Mouse (Mus musculus) large intestine, adult 2 months (tissue): ENCODE data around the gene Xpr1. TPM values are rescaled to one million over a fixed set of nuclear protein-coding genes. Genes with fewer than 3 reads are reported as not detected.

Experiments
- DNase-seq: peaks from one replicate; pipeline ENCODE4 v3.0.0-alpha.2; 2012; ENCODE audit warnings: low read depth, low spot score
- WGBS: fragments of 180-500 bp; shearing (Covaris S2); methylation state at CpG from one replicate; pipeline ENCODE4 v1.1.7; 2018; 5-methylcytosine and 5-hydroxymethylcytosine counted together
- polyA plus RNA-seq: library from polyadenylated mRNA; depleted of rRNA; stranded (reverse); fragments of >200 nt; gene quantifications from 2 replicates; pipeline ENCODE4 v1.2.3, GENCODE M21; 2012

Xpr1 gene
- polyA plus RNA-seq, 1 experiment = 5.0 TPM

DNA sequence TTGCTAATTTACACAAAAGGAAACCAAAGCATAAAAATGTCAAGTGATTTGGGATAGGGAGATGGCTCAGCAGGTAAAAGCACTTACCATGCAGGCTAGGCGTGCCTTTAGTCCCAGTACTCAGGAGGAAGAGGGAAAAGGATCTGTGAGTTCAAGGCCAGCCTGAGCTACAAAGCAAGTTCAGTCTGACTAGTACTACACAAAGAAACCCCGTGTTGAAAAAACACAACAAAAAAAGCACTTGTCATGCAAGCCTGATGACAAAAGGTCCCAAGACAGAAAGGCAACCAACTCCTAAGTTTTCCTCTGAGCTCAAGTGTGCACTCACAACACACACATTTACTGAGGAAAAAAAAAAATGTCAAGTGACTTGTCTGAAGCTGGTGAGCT lies 8.6 kb downstream of the Xpr1 start:
- DNase-seq = no peak
- 74% methylated on average over 2 of the region's 2 CpGs for WGBS

GRCm38 (mm10) chr1:155407697-155408576 lies 9.3 kb downstream of the Xpr1 start:
- 81% methylated on average over 11 of the region's 11 CpGs for WGBS
- no peak for DNase-seq

DNA sequence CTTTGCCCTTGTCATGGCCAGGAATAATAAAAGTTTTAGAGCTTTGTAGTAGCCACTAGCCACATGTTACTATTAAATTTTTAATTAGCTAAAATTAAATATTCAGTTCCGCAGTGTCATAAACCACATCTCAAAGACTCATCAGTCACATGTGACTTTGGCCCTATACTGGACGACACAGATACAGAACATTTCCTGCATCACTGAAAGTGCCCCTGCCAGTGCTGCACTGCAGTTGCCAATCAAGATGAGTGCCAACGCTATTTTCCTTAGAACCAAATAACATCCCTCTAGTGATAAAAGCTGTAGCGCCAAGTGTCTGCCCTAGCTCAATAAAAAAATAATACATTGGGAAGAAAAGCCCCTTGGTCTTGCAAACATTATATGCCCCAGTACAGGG lies 17.2 kb downstream of the Xpr1 start:
- 73% methylated on average over 4 of the region's 4 CpGs for WGBS
- no peak for DNase-seq

DNA sequence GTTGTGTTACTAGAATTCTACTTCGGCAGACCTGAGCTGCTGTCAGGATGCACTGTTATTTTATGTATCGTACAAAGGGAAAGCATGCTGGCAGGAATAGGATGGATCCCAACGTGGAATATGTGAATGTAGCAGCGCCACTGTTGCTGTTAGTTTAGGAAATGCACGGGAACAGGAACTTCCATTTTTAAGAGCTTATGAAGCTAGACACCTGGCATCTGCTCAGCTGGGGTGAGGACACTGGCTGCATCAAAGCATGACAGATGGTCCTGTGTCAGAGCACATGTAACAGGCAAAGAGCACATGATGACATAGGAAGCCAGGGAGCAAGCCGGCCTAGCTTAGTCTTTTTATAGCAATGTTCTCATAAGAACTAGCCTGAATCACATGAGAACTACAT lies 22.4 kb downstream of the Xpr1 start:
- WGBS = 64% methylated on average over 6 of the region's 6 CpGs
- DNase-seq = no peak

- no peak for DNase-seq
- WGBS = 64% methylated on average over 2 of the region's 2 CpGs
Measured at GRCm38 (mm10) chr1:155394021-155394420, 23.2 kb downstream of the Xpr1 start.

GRCm38 (mm10) chr1:155392825-155393224 lies 24.4 kb downstream of the Xpr1 start:
- 91% methylated on average over 7 of the region's 7 CpGs for WGBS

DNA sequence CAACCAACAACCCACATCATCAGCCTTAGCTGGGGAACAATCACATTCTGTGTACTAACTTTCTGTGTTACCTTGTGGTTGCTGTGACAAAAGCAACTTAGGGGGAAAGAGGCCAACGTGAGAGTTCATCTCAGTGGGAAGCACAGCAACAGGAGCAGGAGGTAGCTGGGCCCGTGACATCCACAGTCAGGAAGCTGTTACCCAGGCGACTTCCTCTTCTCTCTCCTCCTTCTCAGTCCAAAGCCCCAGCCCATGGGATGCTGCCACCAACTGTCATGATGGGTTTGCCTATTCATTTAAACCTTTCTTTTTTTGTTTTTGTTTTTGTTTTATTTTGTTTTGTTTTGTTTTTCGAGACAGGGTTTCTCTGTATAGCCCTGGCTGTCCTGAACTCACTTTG lies 25.7 kb downstream of the Xpr1 start:
- DNase-seq = no peak
- WGBS = 83% methylated on average over 4 of the region's 4 CpGs

More at GRCm38 (mm10) chr1:155392825-155393224, 24.4 kb downstream of the Xpr1 start:
- no peak for DNase-seq

DNA sequence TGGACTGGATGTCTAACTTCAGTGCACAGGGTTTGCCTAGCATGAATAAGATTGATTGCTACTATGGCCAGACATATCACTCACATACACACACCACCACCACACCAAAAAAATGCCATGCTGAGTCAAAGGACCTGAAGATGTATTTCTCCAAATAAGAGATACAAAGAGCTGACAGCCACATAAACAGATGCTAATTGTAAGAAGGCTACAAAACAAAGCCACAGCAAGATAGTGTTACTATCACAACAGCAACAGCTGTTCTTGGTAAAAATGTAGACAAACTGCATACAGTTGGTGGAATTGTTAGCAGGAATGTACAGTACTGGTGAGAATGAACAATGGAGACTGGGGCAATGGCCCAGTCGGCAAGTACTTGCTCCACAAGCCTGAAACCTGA lies 28.8 kb downstream of the Xpr1 start:
- 44% methylated on average over 1 of the region's 1 CpGs for WGBS
- DNase-seq = no peak

DNA sequence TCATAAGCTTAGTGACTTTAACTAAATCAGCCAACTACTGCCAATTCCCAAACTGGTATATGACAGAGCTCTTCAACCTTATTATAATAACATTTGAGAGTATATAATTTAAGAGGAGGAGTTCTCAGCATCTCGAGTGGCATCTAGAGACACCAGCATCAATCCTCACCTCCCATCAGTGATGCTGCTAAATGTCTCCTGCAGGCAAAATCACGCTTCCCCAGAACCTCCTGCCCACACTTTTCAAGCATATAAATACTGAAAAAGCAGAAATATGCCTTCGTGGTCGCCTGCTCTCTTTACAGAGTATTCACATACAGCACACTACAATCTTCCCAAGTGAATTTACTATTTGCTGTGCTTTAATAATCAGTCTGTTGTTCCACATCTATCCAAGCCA lies 30.7 kb downstream of the Xpr1 start:
- DNase-seq = no peak
- WGBS = 86% methylated on average over 4 of the region's 4 CpGs

- DNase-seq = no peak
- 93% methylated on average over 8 of the region's 8 CpGs for WGBS
Measured at GRCm38 (mm10) chr1:155383319-155384302, 33.6 kb downstream of the Xpr1 start.

- 85% methylated on average over 1 of the region's 1 CpGs for WGBS
- no peak for DNase-seq
Measured at GRCm38 (mm10) chr1:155381931-155382330, 35.3 kb downstream of the Xpr1 start.

GRCm38 (mm10) chr1:155379289-155379688 lies 37.9 kb downstream of the Xpr1 start:
- WGBS = 98% methylated on average over 1 of the region's 1 CpGs
- DNase-seq = no peak

DNA sequence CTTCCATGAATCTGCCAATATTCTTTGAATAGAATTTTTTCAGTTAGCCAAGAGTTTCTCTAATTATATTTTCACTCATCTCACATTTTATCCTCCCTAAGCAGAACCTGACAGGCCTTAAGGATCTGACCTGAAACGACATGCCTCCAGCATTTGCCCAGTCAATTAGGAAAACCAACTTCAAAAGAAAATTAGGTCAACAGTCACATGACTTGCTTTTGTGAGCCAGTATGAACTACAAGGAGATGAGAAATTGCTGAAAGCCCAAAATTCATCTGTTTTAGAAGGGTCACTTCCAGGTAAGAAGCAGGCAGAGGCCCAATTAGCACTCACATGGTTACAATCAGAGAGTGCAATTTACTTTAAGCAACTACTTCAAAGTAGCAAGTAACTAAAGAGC lies 44.4 kb downstream of the Xpr1 start:
- no peak for DNase-seq
- 84% methylated on average over 1 of the region's 1 CpGs for WGBS

DNA sequence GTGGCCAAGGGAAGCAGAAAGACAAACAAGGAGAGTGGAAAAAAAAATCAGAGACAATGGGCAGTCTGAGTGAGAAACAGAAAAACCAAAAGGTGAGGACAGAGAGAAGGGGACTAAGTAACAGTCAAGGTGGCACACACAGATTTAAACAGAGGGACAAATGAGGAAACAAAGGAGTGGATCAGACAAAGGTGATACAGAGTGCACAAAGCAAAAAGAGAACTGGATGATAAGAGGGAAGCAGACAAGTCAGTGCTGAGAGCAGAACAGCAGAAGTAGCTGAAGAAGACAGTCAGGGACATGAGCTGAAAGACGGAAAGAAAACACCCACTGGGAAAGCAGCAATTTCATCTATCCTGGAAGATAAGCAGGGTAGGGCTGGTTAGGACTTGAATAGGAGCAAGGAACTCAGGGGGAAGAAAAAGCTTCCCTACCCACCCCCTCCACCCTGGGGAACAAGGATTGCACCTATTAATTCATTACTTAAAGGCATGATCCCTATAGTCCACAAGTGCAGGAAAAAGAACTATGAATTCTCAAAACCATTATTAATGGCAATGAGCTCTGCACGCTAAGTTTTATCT lies 47.0 kb downstream of the Xpr1 start:
- DNase-seq = no peak
- WGBS = 77% methylated on average over 2 of the region's 2 CpGs

GRCm38 (mm10) chr1:155366366-155366765 lies 50.8 kb downstream of the Xpr1 start:
- DNase-seq = no peak
- 88% methylated on average over 4 of the region's 4 CpGs for WGBS

- DNase-seq = no peak
- WGBS = 72% methylated on average over 4 of the region's 4 CpGs
Measured at GRCm38 (mm10) chr1:155361502-155362126, 55.6 kb downstream of the Xpr1 start.

DNA sequence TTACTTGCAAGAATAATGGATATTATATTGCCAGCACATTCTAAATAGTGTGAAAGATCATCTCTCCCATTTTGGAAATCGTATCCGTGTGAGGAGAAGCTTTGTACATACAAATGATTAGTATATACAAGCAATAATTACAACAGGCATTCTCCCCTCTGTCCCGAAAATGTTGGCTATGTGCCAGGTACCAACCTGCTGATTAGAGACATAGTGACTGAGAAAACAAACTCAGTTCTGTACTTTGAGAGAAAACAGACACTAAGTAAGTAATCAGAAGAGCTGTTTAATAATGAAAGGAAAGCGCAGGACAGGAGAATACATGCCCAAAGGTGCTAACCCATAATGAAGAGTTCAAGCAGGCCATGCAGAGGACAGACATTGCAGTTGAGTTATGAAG lies 64.1 kb downstream of the Xpr1 start:
- WGBS = 58% methylated on average over 4 of the region's 4 CpGs
- DNase-seq = no peak

DNA sequence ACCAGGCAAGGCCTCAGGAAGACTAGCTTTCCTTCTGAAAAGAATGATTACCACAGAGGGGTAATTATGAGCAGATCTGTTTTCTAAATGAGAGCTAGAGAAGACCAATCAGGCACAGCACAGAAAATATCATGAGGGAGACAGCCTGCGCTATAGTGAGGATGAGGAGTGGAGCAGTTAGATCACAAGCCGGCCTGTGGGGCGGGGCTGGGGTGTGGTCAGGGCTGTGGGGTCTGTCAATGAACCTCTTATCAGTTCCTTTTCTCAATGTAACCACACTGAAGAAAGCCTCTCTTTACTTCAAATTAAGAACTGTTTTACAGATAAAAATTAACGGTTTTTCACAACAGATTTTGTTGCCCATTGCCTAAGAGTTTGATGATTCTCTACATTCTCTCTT lies 65.7 kb downstream of the Xpr1 start:
- DNase-seq = no peak
- WGBS = 76% methylated on average over 4 of the region's 4 CpGs

GRCm38 (mm10) chr1:155348491-155348890 lies 68.7 kb downstream of the Xpr1 start:
- no peak for DNase-seq
- 88% methylated on average over 3 of the region's 3 CpGs for WGBS

- DNase-seq = no peak
- WGBS = 62% methylated on average over 4 of the region's 4 CpGs
Measured at GRCm38 (mm10) chr1:155347339-155347738, 69.9 kb downstream of the Xpr1 start.
